Mouse (Mus musculus) embryonic fibroblast, embryonic 13.5 days (primary cell): ENCODE results near the gene Nrn1l.

Source experiments
- CTCF ChIP-seq: IDR thresholded peaks from 2 replicates; pipeline ENCODE4 v1.5.1; 2011; ENCODE audit warnings: mild to moderate bottlenecking, control low read depth, low read length, moderate library complexity, borderline replicate concordance; ENCODE audit not compliant: insufficient read depth
- POLR2A ChIP-seq: IDR thresholded peaks from 2 replicates; pipeline ENCODE4 v1.6.1; 2011; ENCODE audit warnings: low read depth, mild to moderate bottlenecking, control low read depth, low read length, moderate library complexity

- TF ChIP-seq CTCF (no peak), POLR2A (no peak)
Measured at GRCm38 (mm10) chr8:105931271-105931670, 37.9 kb downstream of the Nrn1l start.
